Mouse (Mus musculus) spleen, adult 18-20 months (tissue): ENCODE data around the gene 1700001O22Rik.

Source experiments
- DNase-seq, 2 experiments: peaks; one replicate each; pipeline ENCODE4 v3.0.0; 2022; ENCODE audit warnings: mixed read lengths in 2 of 2

The 1700001O22Rik gene

DNA sequence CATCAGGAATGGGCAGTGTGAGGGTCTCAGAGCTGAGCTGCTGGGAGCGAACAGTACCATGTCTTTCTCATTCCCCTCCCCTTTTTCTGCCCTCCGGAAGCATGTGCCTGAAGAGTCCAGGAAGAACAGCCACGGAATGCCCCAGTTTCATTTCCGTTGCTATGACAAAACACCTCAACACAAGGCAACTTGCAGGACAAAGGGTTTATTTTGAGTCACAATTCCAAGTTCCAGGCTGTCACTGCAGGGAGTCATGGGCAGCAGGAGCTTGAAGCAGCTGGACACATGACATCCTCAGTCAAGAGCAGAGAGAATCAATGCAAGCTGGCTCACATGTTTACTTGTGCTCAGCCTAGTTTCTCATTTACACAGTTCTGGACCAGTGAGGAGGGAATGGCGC lies 53.4 kb downstream of the 1700001O22Rik start:
- no peak for DNase-seq

- no peak for DNase-seq
These were observed 55.8 kb downstream of the 1700001O22Rik start for GRCm38 (mm10) chr2:30747602-30748162.
